Mouse (Mus musculus): Measurements from ENCODE around the gene Mepe. TPM values are rescaled to one million over a fixed set of nuclear protein-coding genes. Genes with fewer than 3 reads are reported as not detected.

Mepe gene
- polyA plus RNA-seq, 1 experiment from 2014 or later: not detected

GRCm38 (mm10) chr5:104344526-104345240 is 19.6 kb downstream of the Mepe start:
- Histone ChIP-seq H3K9ac (ENCODE audit: low read depth, low read length) (no peak overlapping the region), H3K27me3 (ENCODE audit: insufficient read depth, low read length) (no peaks in the 10 kb centered on the region), H3K27ac (no peak overlapping the region), H3K4me3 (replicated peaks; ENCODE audit: low read depth, low read length) (no peak overlapping the region), H3K4me2 (ENCODE audit: low read length) (no peak overlapping the region), H3K36me3 (ENCODE audit: insufficient read depth, low read length) (no peaks in the 10 kb centered on the region), H3K4me1 (replicated peaks; ENCODE audit: insufficient read depth, low read length) (no peaks in the 10 kb centered on the region), H3K9me3 (replicated peaks; ENCODE audit: low read length) (no peaks in the 10 kb centered on the region)
- TF ChIP-seq CTCF (IDR thresholded peaks at IDR 0.05; ENCODE audit: low read depth): peak; percentile 70
- WGBS: 74% methylated on average over 9 of the region's 9 CpGs
- DNase-seq (ENCODE audit: low spot score) (peak; percentile 64), ATAC-seq (replicated peaks; ENCODE audit: low FRiP score, low read depth) (no peak)

GRCm38 (mm10) chr5:104345241-104345630 is 20.1 kb downstream of the Mepe start:
- Histone ChIP-seq H3K4me2 (ENCODE audit: low read length) (no peak overlapping the region), H3K9me3 (replicated peaks; ENCODE audit: low read length) (no peaks in the 10 kb centered on the region), H3K4me1 (replicated peaks; ENCODE audit: insufficient read depth, low read length) (no peaks in the 10 kb centered on the region), H3K36me3 (ENCODE audit: insufficient read depth, low read length) (no peaks in the 10 kb centered on the region), H3K4me3 (replicated peaks; ENCODE audit: low read depth, low read length) (no peak overlapping the region), H3K27me3 (ENCODE audit: insufficient read depth, low read length) (no peaks in the 10 kb centered on the region), H3K27ac (no peak overlapping the region), H3K9ac (ENCODE audit: low read depth, low read length) (no peak overlapping the region)
- ATAC-seq (replicated peaks; ENCODE audit: low FRiP score, low read depth) (no peak), DNase-seq (ENCODE audit: low spot score) (no peak)
- no peak for TF ChIP-seq CTCF (IDR thresholded peaks at IDR 0.05; ENCODE audit: low read depth)
- WGBS: 74% methylated on average over 6 of the region's 6 CpGs

DNA sequence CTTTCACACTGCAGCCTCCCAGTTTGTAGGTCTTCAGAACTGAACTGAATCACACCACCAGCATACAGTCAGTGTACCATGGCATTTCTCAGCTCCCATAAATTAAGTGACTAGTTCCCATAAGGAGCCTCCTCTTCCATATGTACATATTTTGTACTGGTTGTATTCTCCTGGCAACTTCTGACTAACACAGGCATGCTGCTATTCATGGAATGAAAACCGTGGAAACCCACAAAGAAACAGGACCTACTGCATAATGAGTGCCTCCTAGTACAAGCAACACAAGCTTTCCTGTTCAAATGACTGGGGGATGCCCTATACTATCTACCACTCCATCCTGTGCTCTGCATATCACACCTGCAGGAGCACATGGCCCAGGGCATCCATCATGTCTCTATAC is 25.9 kb downstream of the Mepe start:
- ATAC-seq (replicated peaks; ENCODE audit: low FRiP score, low read depth) (no peak), DNase-seq (ENCODE audit: low spot score) (no peak)
- Histone ChIP-seq H3K4me3 (replicated peaks; ENCODE audit: low read depth, low read length) (no peak overlapping the region), H3K9me3 (replicated peaks; ENCODE audit: low read length) (no peaks in the 10 kb centered on the region), H3K27me3 (ENCODE audit: insufficient read depth, low read length) (no peaks in the 10 kb centered on the region), H3K4me2 (ENCODE audit: low read length) (no peak overlapping the region), H3K27ac (no peak overlapping the region), H3K9ac (ENCODE audit: low read depth, low read length) (no peak overlapping the region), H3K36me3 (ENCODE audit: insufficient read depth, low read length) (no peaks in the 10 kb centered on the region), H3K4me1 (replicated peaks; ENCODE audit: insufficient read depth, low read length) (no peaks in the 10 kb centered on the region)
- WGBS: 69% methylated on average over 1 of the region's 1 CpGs
- no peak for TF ChIP-seq CTCF (IDR thresholded peaks at IDR 0.05; ENCODE audit: low read depth)

DNA sequence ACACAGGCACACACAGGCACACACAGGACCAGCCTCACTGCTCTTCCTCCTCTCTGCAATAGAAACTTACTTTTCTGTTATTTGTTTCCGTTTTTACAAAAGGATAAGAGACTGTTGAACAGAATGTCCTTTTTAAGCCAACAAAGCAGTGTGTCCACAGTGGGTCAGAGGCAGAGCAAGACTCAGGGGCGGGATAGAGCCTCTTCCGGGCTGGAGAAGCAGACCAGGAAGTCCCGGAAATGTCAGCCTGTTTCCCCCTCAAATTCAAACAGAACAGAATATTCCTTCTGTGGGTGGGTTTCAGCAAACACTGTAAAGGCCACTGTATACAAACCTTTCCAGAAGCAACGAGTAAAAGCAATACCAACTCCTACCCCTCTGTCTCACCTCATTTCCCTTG is 26.7 kb downstream of the Mepe start:
- Histone ChIP-seq H3K4me1 (replicated peaks; ENCODE audit: insufficient read depth, low read length) (no peaks in the 10 kb centered on the region), H3K27ac (no peak overlapping the region), H3K9me3 (replicated peaks; ENCODE audit: low read length) (no peaks in the 10 kb centered on the region), H3K36me3 (ENCODE audit: insufficient read depth, low read length) (no peaks in the 10 kb centered on the region), H3K4me3 (replicated peaks; ENCODE audit: low read depth, low read length) (no peak overlapping the region), H3K9ac (ENCODE audit: low read depth, low read length) (no peak overlapping the region), H3K4me2 (ENCODE audit: low read length) (no peak overlapping the region), H3K27me3 (ENCODE audit: insufficient read depth, low read length) (no peaks in the 10 kb centered on the region)
- no peak for TF ChIP-seq CTCF (IDR thresholded peaks at IDR 0.05; ENCODE audit: low read depth)
- WGBS: 53% methylated on average over 5 of the region's 5 CpGs
- DNase-seq (ENCODE audit: low spot score) (no peak), ATAC-seq (replicated peaks; ENCODE audit: low FRiP score, low read depth) (no peak)

GRCm38 (mm10) chr5:104357575-104357974 is 32.4 kb downstream of the Mepe start:
- DNase-seq (ENCODE audit: low spot score) (no peak), ATAC-seq (replicated peaks; ENCODE audit: low FRiP score, low read depth) (no peak)
- H3K27ac ChIP-seq: no peak overlapping the region
- TF ChIP-seq CTCF (IDR thresholded peaks at IDR 0.05; ENCODE audit: low read depth): no peak
- no peak overlapping the region for H3K4me2 ChIP-seq (ENCODE audit: low read length)
- H3K27me3 ChIP-seq (ENCODE audit: insufficient read depth, low read length): no peaks in the 10 kb centered on the region
- no peak overlapping the region for H3K9ac ChIP-seq (ENCODE audit: low read depth, low read length)
- 56% methylated on average over 5 of the region's 5 CpGs for WGBS
- H3K4me3 ChIP-seq (replicated peaks; ENCODE audit: low read depth, low read length): no peak overlapping the region
- no peaks in the 10 kb centered on the region for H3K9me3 ChIP-seq (replicated peaks; ENCODE audit: low read length)
- 0 out of 2 replicates have a peak, but pooled peaks cover 4% of the 10 kb centered on the region for H3K4me1 ChIP-seq (replicated peaks; ENCODE audit: insufficient read depth, low read length)
- H3K36me3 ChIP-seq (ENCODE audit: insufficient read depth, low read length): no peaks in the 10 kb centered on the region

GRCm38 (mm10) chr5:104358592-104358991 is 33.5 kb downstream of the Mepe start:
- peak overlapping the region; percentile 18; the same call in 1 of the 2 replicates for H3K4me2 ChIP-seq (ENCODE audit: low read length)
- H3K4me3 ChIP-seq (replicated peaks; ENCODE audit: low read depth, low read length): no peak overlapping the region
- no peaks in the 10 kb centered on the region for H3K9me3 ChIP-seq (replicated peaks; ENCODE audit: low read length)
- DNase-seq (ENCODE audit: low spot score) (peak; percentile 50), ATAC-seq (replicated peaks; ENCODE audit: low FRiP score, low read depth) (no peak)
- H3K4me1 ChIP-seq (replicated peaks; ENCODE audit: insufficient read depth, low read length): 0 out of 2 replicates have a peak, but pooled peaks cover 4% of the 10 kb centered on the region
- H3K27me3 ChIP-seq (ENCODE audit: insufficient read depth, low read length): no peaks in the 10 kb centered on the region
- 8% methylated on average over 7 of the region's 7 CpGs for WGBS
- TF ChIP-seq CTCF (IDR thresholded peaks at IDR 0.05; ENCODE audit: low read depth): no peak
- H3K27ac ChIP-seq: no peak overlapping the region
- H3K9ac ChIP-seq (ENCODE audit: low read depth, low read length): no peak overlapping the region
- H3K36me3 ChIP-seq (ENCODE audit: insufficient read depth, low read length): no peaks in the 10 kb centered on the region

Measured in kidney, postnatal 0 days (tissue).